Mouse (Mus musculus) embryonic fibroblast, embryonic 13.5 days (primary cell): Measurements from ENCODE around the gene Lrrn4cl.

ENCODE experiments used
- CTCF ChIP-seq: IDR thresholded peaks from 2 replicates; pipeline ENCODE4 v1.5.1; 2011; ENCODE audit warnings: mild to moderate bottlenecking, control low read depth, low read length, moderate library complexity, borderline replicate concordance; ENCODE audit not compliant: insufficient read depth
- POLR2A ChIP-seq: IDR thresholded peaks from 2 replicates; pipeline ENCODE4 v1.6.1; 2011; ENCODE audit warnings: low read depth, mild to moderate bottlenecking, control low read depth, low read length, moderate library complexity

DNA sequence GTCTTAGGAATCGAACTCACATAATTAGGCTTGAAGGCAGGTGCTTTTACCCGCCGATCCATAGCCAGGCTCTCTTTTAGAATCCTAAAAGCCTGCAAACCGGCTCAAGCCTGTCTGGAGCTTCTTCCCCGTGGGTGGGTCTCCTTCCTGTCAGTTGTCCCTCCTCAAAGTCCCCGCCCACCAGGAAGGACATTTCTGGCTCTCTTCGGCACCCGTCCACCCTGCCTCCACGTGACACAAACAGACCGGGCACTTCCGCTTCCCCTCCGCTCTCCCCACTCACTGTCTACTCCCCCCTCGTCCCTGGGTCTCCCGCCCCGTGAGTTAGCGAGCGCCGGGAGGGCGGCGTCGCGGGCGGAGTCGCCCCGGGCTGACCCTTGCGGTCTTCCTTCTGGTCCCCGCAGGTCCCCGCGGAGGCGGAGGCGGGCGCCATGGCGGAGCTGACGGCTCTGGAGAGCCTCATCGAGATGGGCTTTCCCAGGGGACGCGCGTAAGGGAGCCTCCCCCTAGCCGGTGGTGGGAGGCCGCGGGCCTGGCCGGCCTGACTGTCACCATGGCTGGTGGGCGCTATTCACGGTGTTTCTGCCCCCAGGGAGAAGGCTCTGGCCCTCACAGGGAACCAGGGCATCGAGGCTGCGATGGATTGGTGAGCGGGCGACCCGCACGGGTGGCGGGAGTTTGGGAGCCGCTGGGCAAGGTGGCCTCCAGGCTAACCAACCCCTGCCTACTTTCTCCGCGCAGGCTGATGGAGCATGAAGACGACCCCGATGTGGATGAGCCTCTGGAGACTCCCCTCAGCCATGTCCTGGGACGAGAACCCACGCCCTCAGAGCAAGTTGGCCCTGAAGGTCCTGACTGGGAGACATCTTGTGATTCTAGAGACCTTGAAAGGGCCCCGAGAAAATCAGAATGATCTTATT lies 21.0 kb downstream of the Lrrn4cl start, which contains the start of gene Ubxn1:
- peak; percentile 62 for TF ChIP-seq POLR2A
- TF ChIP-seq CTCF: no peak
